Mouse (Mus musculus) heart, embryonic 13.5 days (tissue): ENCODE measurements around the gene Clk2. TPM values are rescaled to one million over a fixed set of nuclear protein-coding genes. Genes with fewer than 3 reads are reported as not detected.
"Not testable (repeated sequence)": the region's sequence is repeated elsewhere in the genome, so short reads cannot be mapped to it uniquely, and the experiment has no call there.

Experiments used
- ATAC-seq: fragments of 200-750 bp; cut with Nextera tagmentation; 2 replicates; pipeline ENCODE4 v1.8.0; 2017; ENCODE audit warnings: moderate TSS enrichment; ENCODE audit not compliant: insufficient number of reproducible peaks, low FRiP score, low TSS enrichment; ENCODE audit errors: extremely low read depth
- H3K27ac ChIP-seq: fragments of 300-500 bp; sonication (generic); replicated peaks from 2 replicates; pipeline ENCODE4 v1.5.1; 2015; ENCODE audit warnings: moderate library complexity, mild to moderate bottlenecking, inconsistent platforms
- H3K27me3 ChIP-seq: fragments of 300-500 bp; sonication (generic); replicated peaks from 2 replicates; pipeline ENCODE4 v1.6.1; 2015; ENCODE audit warnings: mild to moderate bottlenecking, inconsistent platforms
- H3K36me3 ChIP-seq: fragments of 300-500 bp; sonication (generic); 2 replicates; pipeline ENCODE4 v1.6.1; 2015; ENCODE audit warnings: mild to moderate bottlenecking, inconsistent platforms
- H3K4me1 ChIP-seq: fragments of 300-500 bp; sonication (generic); 2 replicates; pipeline ENCODE4 v1.6.1; 2015; ENCODE audit warnings: inconsistent platforms
- H3K4me2 ChIP-seq: fragments of 300-500 bp; sonication (generic); 2 replicates; pipeline ENCODE4 v1.6.1; 2015; ENCODE audit warnings: inconsistent platforms, mild to moderate bottlenecking, moderate library complexity
- H3K4me3 ChIP-seq: fragments of 300-500 bp; sonication (generic); 2 replicates; pipeline ENCODE4 v1.5.1; 2015; ENCODE audit warnings: moderate library complexity, mild to moderate bottlenecking, inconsistent platforms
- H3K9ac ChIP-seq: fragments of 300-500 bp; sonication (generic); 2 replicates; pipeline ENCODE4 v1.6.1; 2015; ENCODE audit warnings: inconsistent platforms, mild to moderate bottlenecking, moderate library complexity
- H3K9me3 ChIP-seq: fragments of 300-500 bp; sonication (generic); 2 replicates; pipeline ENCODE4 v1.6.1; 2016; ENCODE audit warnings: inconsistent platforms
- WGBS: fragments of 180-500 bp; shearing (Covaris S2); methylation state at CpG from one replicate; pipeline ENCODE4 v1.1.7; 2015; ENCODE audit warnings: mixed read lengths; 5-methylcytosine and 5-hydroxymethylcytosine counted together
- polyA plus RNA-seq: library from polyadenylated mRNA; unstranded; fragments of >200 nt; fragmentation: Nextera tagmentation; extraction: Ambion mirVana; gene quantifications from 2 replicates; pipeline ENCODE4 v1.2.1, GENCODE M21; 2015

Gene Clk2
- polyA plus RNA-seq, 1 experiment from 2014 or later, result 16.9 TPM

- not testable (repeated sequence) for H3K36me3 ChIP-seq, H3K9ac ChIP-seq, H3K4me3 ChIP-seq, H3K27ac ChIP-seq, H3K9me3 ChIP-seq, H3K4me2 ChIP-seq, ATAC-seq
- Histone ChIP-seq H3K4me1 (peaks cover 34% of the 10 kb centered on the region), H3K27me3 (peaks cover 32% of the 10 kb centered on the region)
These were observed 3.4 kb upstream of the Clk2 start for GRCm38 (mm10) chr3:89161207-89161606.

GRCm38 (mm10) chr3:89161786-89162185, 2.8 kb upstream of the Clk2 start:
- H3K4me3 ChIP-seq, result no peak overlapping the region
- WGBS, result 78% methylated on average over 4 of the region's 4 CpGs
- no peak overlapping the region for H3K27ac ChIP-seq
- no peak overlapping the region for H3K9ac ChIP-seq
- peaks cover 40% of the 10 kb centered on the region for H3K4me1 ChIP-seq
- peaks cover 3% of the 10 kb centered on the region for H3K36me3 ChIP-seq
- peaks cover 31% of the 10 kb centered on the region for H3K27me3 ChIP-seq
- no peak for ATAC-seq
- no peaks in the 10 kb centered on the region for H3K9me3 ChIP-seq
- no peak overlapping the region for H3K4me2 ChIP-seq

GRCm38 (mm10) chr3:89163123-89163522, 1.5 kb upstream of the Clk2 start:
- Histone ChIP-seq H3K4me2 (no peak overlapping the region), H3K9ac (no peak overlapping the region), H3K27me3 (peaks cover 19% of the 10 kb centered on the region), H3K4me1 (peaks cover 41% of the 10 kb centered on the region), H3K36me3 (peaks cover 16% of the 10 kb centered on the region), H3K9me3 (no peaks in the 10 kb centered on the region), H3K4me3 (no peak overlapping the region), H3K27ac (no peak overlapping the region)
- no peak for ATAC-seq
- 74% methylated on average over 1 of the region's 1 CpGs for WGBS

- Histone ChIP-seq H3K27ac (peak overlapping the region; percentile 97; the same call in 1 of the 2 replicates), H3K9me3 (no peaks in the 10 kb centered on the region), H3K36me3 (peaks cover 22% of the 10 kb centered on the region), H3K4me1 (peaks cover 41% of the 10 kb centered on the region), H3K9ac (peak overlapping the region; percentile 99), H3K4me3 (peak overlapping the region; percentile 90), H3K4me2 (peak overlapping the region; percentile 92), H3K27me3 (peaks cover 13% of the 10 kb centered on the region)
- ATAC-seq, result no peak
- 71% methylated on average over 5 of the region's 5 CpGs for WGBS
These were observed 851 bp upstream of the Clk2 start for GRCm38 (mm10) chr3:89163643-89164245.

GRCm38 (mm10) chr3:89165268-89165870, 774 bp downstream of the Clk2 start:
- peak overlapping the region; percentile 90 for H3K4me3 ChIP-seq
- H3K4me2 ChIP-seq, result peak overlapping the region; percentile 92
- WGBS, result 17% methylated on average over 12 of the region's 12 CpGs
- no peaks in the 10 kb centered on the region for H3K9me3 ChIP-seq
- H3K27me3 ChIP-seq, result no peaks in the 10 kb centered on the region
- peak overlapping the region; percentile 97 for H3K27ac ChIP-seq
- peak overlapping the region; percentile 99 for H3K9ac ChIP-seq
- ATAC-seq, result no peak
- peaks cover 25% of the 10 kb centered on the region for H3K4me1 ChIP-seq
- peaks cover 39% of the 10 kb centered on the region for H3K36me3 ChIP-seq

- Histone ChIP-seq H3K27ac (no peak overlapping the region), H3K4me2 (no peak overlapping the region), H3K9me3 (no peaks in the 10 kb centered on the region), H3K9ac (no peak overlapping the region), H3K4me3 (no peak overlapping the region), H3K4me1 (peaks cover 23% of the 10 kb centered on the region), H3K36me3 (peaks cover 54% of the 10 kb centered on the region), H3K27me3 (no peaks in the 10 kb centered on the region)
- 88% methylated on average over 19 of the region's 19 CpGs for whole genome bisulfite sequencing
- no peak for ATAC-seq
These were observed 2.4 kb downstream of the Clk2 start for GRCm38 (mm10) chr3:89166945-89167344.

- Histone ChIP-seq H3K4me1 (peaks cover 15% of the 10 kb centered on the region), H3K36me3 (peaks cover 81% of the 10 kb centered on the region), H3K9me3 (no peaks in the 10 kb centered on the region), H3K4me2 (no peak overlapping the region), H3K27ac (no peak overlapping the region), H3K4me3 (no peak overlapping the region), H3K27me3 (no peaks in the 10 kb centered on the region), H3K9ac (no peak overlapping the region)
- no peak for ATAC-seq
- 94% methylated on average over 11 of the region's 11 CpGs for WGBS
These were observed 10.2 kb downstream of the Clk2 start for GRCm38 (mm10) chr3:89174844-89175243.

- H3K9ac ChIP-seq, result no peak overlapping the region
- no peaks in the 10 kb centered on the region for H3K27me3 ChIP-seq
- H3K9me3 ChIP-seq, result no peaks in the 10 kb centered on the region
- WGBS, result 91% methylated on average over 10 of the region's 10 CpGs
- H3K27ac ChIP-seq, result no peak overlapping the region
- no peak for ATAC-seq
- no peak overlapping the region for H3K4me3 ChIP-seq
- H3K4me2 ChIP-seq, result no peak overlapping the region
- peaks cover 15% of the 10 kb centered on the region for H3K4me1 ChIP-seq
- H3K36me3 ChIP-seq, result peaks cover 81% of the 10 kb centered on the region
These were observed 10.9 kb downstream of the Clk2 start for GRCm38 (mm10) chr3:89175544-89175943.

GRCm38 (mm10) chr3:89176421-89176820, 11.8 kb downstream of the Clk2 start:
- Histone ChIP-seq H3K4me2 (no peak overlapping the region), H3K4me3 (no peak overlapping the region), H3K36me3 (peaks cover 81% of the 10 kb centered on the region), H3K27ac (no peak overlapping the region), H3K9ac (no peak overlapping the region), H3K9me3 (no peaks in the 10 kb centered on the region), H3K4me1 (peaks cover 15% of the 10 kb centered on the region), H3K27me3 (no peaks in the 10 kb centered on the region)
- 75% methylated on average over 7 of the region's 7 CpGs for WGBS
- no peak for ATAC-seq

- peak; percentile 86 for ATAC-seq
- no peaks in the 10 kb centered on the region for H3K9me3 ChIP-seq
- H3K27ac ChIP-seq, result peak within 1 kb of the TSS; percentile 83
- H3K4me2 ChIP-seq, result peak within 1 kb of the TSS; percentile 96
- H3K36me3 ChIP-seq, result peaks cover 81% of the 10 kb centered on the region
- H3K9ac ChIP-seq, result peak within 1 kb of the TSS; percentile 92
- H3K4me3 ChIP-seq, result peak within 1 kb of the TSS; percentile 78
- H3K27me3 ChIP-seq, result no peaks in the 10 kb centered on the region
- peaks cover 18% of the 10 kb centered on the region for H3K4me1 ChIP-seq
- WGBS, result 0% methylated on average over 43 of the region's 43 CpGs
These were observed 12.9 kb downstream of the Clk2 start, which contains the start of gene Scamp3 for GRCm38 (mm10) chr3:89177242-89178106. TSS of gene Scamp3 (plus strand) at chr3:89177473.

GRCm38 (mm10) chr3:89178107-89178385, 13.5 kb downstream of the Clk2 start:
- H3K36me3 ChIP-seq, result peaks cover 77% of the 10 kb centered on the region
- 5% methylated on average over 6 of the region's 6 CpGs for WGBS
- ATAC-seq, result no peak

More at GRCm38 (mm10) chr3:89178107-89178385, 13.5 kb downstream of the Clk2 start:
- H3K9ac ChIP-seq, result peak overlapping the region; percentile 92
- H3K27ac ChIP-seq, result peak overlapping the region; percentile 83
- H3K9me3 ChIP-seq, result no peaks in the 10 kb centered on the region
- H3K4me3 ChIP-seq, result peak overlapping the region; percentile 78
- peak overlapping the region; percentile 96 for H3K4me2 ChIP-seq
- no peaks in the 10 kb centered on the region for H3K27me3 ChIP-seq
- H3K4me1 ChIP-seq, result peaks cover 21% of the 10 kb centered on the region
